Mouse (Mus musculus): ENCODE results near the gene Nktr.

- no peak for TF ChIP-seq GATA1 (IDR thresholded peaks at IDR 0.05; ENCODE audit: low read depth, low read length)
- no peak for TF ChIP-seq SMC3 (IDR thresholded peaks at IDR 0.05; ENCODE audit: low read depth, low read length)
- no peak for TF ChIP-seq ZNF384 (IDR thresholded peaks at IDR 0.05; ENCODE audit: low read depth, low read length)
- TF ChIP-seq ETS1 (IDR thresholded peaks at IDR 0.05; ENCODE audit: low read depth, low read length): 0 out of 2 replicates have a peak, but pooled peaks have one; percentile 1
- no peak for TF ChIP-seq POLR2AphosphoS2 (IDR thresholded peaks at IDR 0.05; ENCODE audit: low read length)
- no peak for TF ChIP-seq USF1 (IDR thresholded peaks at IDR 0.05; ENCODE audit: low read depth, low read length)
- no peak for TF ChIP-seq ZC3H11A (IDR thresholded peaks at IDR 0.05; ENCODE audit: low read depth, low read length)
- no peak; a peak in 1 of 4 replicates for TF ChIP-seq EP300 (IDR thresholded peaks at IDR 0.05; ENCODE audit: low read depth in 1 of 2, low read length in 2 of 2)
- no peak for TF ChIP-seq GABPA (IDR thresholded peaks at IDR 0.05; ENCODE audit: low read depth, low read length)
- TF ChIP-seq CTCF (IDR thresholded peaks at IDR 0.05 in 2 of 3, conservative IDR thresholded peaks at IDR 0.05 in 1 of 3; ENCODE audit: control insufficient read depth in 1 of 3, insufficient read depth in 1 of 3, low read depth in 2 of 3, low read length in 3 of 3, poor library complexity in 1 of 3, severe bottlenecking in 1 of 3): no peak
- TF ChIP-seq POLR2A (IDR thresholded peaks at IDR 0.05; ENCODE audit: control insufficient read depth in 1 of 2, insufficient read depth in 1 of 2, low read depth in 1 of 2, low read length in 2 of 2, poor library complexity in 1 of 2): peak; percentile 65 to 77; a peak in 3 of 4 replicates
- peak; percentile 55 for TF ChIP-seq ZMIZ1 (IDR thresholded peaks at IDR 0.05; ENCODE audit: low read depth, low read length)
- no peak for TF ChIP-seq POLR2AphosphoS5 (IDR thresholded peaks at IDR 0.05; ENCODE audit: borderline replicate concordance, low read depth, low read length)
- TF ChIP-seq NELFE (IDR thresholded peaks at IDR 0.05; ENCODE audit: low read depth, low read length): peak; percentile 51; the same call in 1 of the 2 replicates
These were observed 14.0 kb upstream of the Nktr start, which contains the start of gene Sec22c for GRCm38 (mm10) chr9:121704646-121705625.

Measured in MEL (cell line).